27 mouse cellular contexts compared by ENCODE assay signal in the genomic region with DNA sequence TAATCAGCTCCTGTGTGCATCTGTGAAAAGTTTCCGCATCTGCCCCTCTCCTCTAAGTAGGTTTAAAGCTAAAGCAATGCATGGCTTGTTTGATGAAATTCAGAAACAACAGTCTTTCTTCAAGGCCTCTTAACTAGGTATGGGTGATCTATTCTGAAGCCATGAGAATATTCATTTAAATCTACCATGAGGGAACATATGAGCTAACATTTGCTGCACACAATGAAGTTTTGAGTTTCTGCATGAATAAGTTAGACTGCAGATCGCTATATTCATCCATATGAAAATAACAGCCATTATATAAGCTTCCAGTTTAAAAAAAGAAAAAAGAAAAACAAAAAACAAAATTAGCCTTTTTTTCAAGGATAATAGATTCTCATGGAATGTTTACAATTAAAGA.
DNase-seq lines count a peak whose midpoint lies in the region; ATAC-seq and TF ChIP-seq lines count a peak whose summit lies in the region.
"Had no signal": no experiment of that assay in that cellular context is flagged by ENCODE, and none has a peak within 500 bp of the region (broad histone marks: within the 10 kb centered on the region; RNA-seq: fewer than 3 reads in every experiment).

No protein-coding gene starts in this region.

- no peak for TF ChIP-seq CTCF in forebrain, postnatal 0 days (IDR thresholded peaks at IDR 0.05; ENCODE audit: low read depth)
- no peak for TF ChIP-seq CTCF in left cerebral cortex, adult 2 months (IDR thresholded peaks at IDR 0.05)

- H3K27me3 ChIP-seq in forebrain, postnatal 0 days (ENCODE audit: insufficient read depth, low read length), result no peaks in the 10 kb centered on the region
- H3K27me3 ChIP-seq in forebrain, embryonic 13.5 days, result no peaks in the 10 kb centered on the region
- H3K27me3 ChIP-seq: CH12.LX; embryonic facial prominence, embryonic 13.5 days; embryonic facial prominence, embryonic 15.5 days; forebrain, embryonic 12.5 days; forebrain, embryonic 15.5 days had no signal

- no peak overlapping the region for H3K4me2 ChIP-seq in forebrain, postnatal 0 days (ENCODE audit: low read depth)
- no peak overlapping the region for H3K4me2 ChIP-seq in forebrain, embryonic 13.5 days
- H3K4me2 ChIP-seq: embryonic facial prominence, embryonic 13.5 days; embryonic facial prominence, embryonic 15.5 days; forebrain, embryonic 12.5 days; forebrain, embryonic 15.5 days had no signal

- H3K9me3 ChIP-seq in forebrain, postnatal 0 days (ENCODE audit: low read length), result no peaks in the 10 kb centered on the region
- no peaks in the 10 kb centered on the region for H3K9me3 ChIP-seq in forebrain, embryonic 13.5 days (replicated peaks)
- H3K9me3 ChIP-seq: embryonic facial prominence, embryonic 13.5 days; embryonic facial prominence, embryonic 15.5 days; forebrain, embryonic 10.5 days; forebrain, embryonic 12.5 days; forebrain, embryonic 15.5 days; G1E had no signal

- WGBS in forebrain, postnatal 0 days, result 50% methylated on average over 2 of the region's 2 CpGs
- 55% methylated on average over 2 of the region's 2 CpGs for WGBS in forebrain, embryonic 13.5 days

- peak; percentile 68 for ATAC-seq in forebrain, postnatal 0 days
- no peak for ATAC-seq in forebrain, embryonic 13.5 days
- ATAC-seq: activated CD4-positive, CD25-positive, alpha-beta regulatory T cell, adult 4 months; CD4-positive, CD25-positive, alpha-beta regulatory T cell, adult 4 months; forebrain, embryonic 15.5 days; Patski had no signal

- intact Hi-C loops in left cerebral cortex, adult 2 months (cut with DNase I), result no loop called here
- intact Hi-C loops in gastrocnemius, postnatal 36 days (cut with DNase I), result no loop called here
- intact Hi-C loops in gastrocnemius, postnatal 14 days (cut with DNase I; ENCODE audit: low total_unique reads), result no loop called here

- H3K9ac ChIP-seq in forebrain, postnatal 0 days, result no peak overlapping the region
- no peak overlapping the region for H3K9ac ChIP-seq in forebrain, embryonic 13.5 days
- H3K9ac ChIP-seq: embryonic facial prominence, embryonic 13.5 days; embryonic facial prominence, embryonic 15.5 days; forebrain, embryonic 12.5 days; forebrain, embryonic 15.5 days had no signal

- DNase-seq in forebrain, postnatal 0 days, result no peak
- no peak for DNase-seq in left cerebral cortex, adult 2 months (ENCODE audit: extremely low spot score in 1 of 2, low spot score in 2 of 2)
- no peak for DNase-seq in left cerebral cortex, adult 9 months (ENCODE audit: low spot score in 2 of 2)
- DNase-seq in retina, embryonic 14.5 days (ENCODE audit: low spot score), result peak; percentile 19
- DNase-seq in gastrocnemius, postnatal 36 days, result no peak
- no peak for DNase-seq in gastrocnemius, postnatal 14 days
- DNase-seq: adrenal gland, adult 8-10 months; adrenal gland, postnatal 14 days; adrenal gland, postnatal 36 days; B cell, adult 2 months; cerebellum, adult 11-12 months; cerebellum, adult 2 months; cerebellum, adult 9-10 months; cerebellum, postnatal 10 days; cerebellum, postnatal 25 days had no signal

- H3K4me3 ChIP-seq in forebrain, postnatal 0 days (ENCODE audit: low read depth, low read length), result no peak overlapping the region
- no peak overlapping the region for H3K4me3 ChIP-seq in forebrain, embryonic 13.5 days
- H3K4me3 ChIP-seq in left cerebral cortex, adult 2 months, result no peak overlapping the region
- H3K4me3 ChIP-seq: embryonic facial prominence, embryonic 13.5 days; embryonic facial prominence, embryonic 15.5 days; erythroblast, embryonic 14.5 days; forebrain, embryonic 10.5 days; forebrain, embryonic 12.5 days; forebrain, embryonic 15.5 days had no signal

- H3K36me3 ChIP-seq in forebrain, postnatal 0 days (ENCODE audit: insufficient read depth), result no peaks in the 10 kb centered on the region
- no peaks in the 10 kb centered on the region for H3K36me3 ChIP-seq in forebrain, embryonic 13.5 days (ENCODE audit: poor library complexity, severe bottlenecking)
- H3K36me3 ChIP-seq: embryonic facial prominence, embryonic 13.5 days; embryonic facial prominence, embryonic 15.5 days; forebrain, embryonic 10.5 days; forebrain, embryonic 12.5 days; forebrain, embryonic 15.5 days; G1E had no signal

- no peaks in the 10 kb centered on the region for H3K4me1 ChIP-seq in forebrain, postnatal 0 days (ENCODE audit: insufficient read depth)
- no peaks in the 10 kb centered on the region for H3K4me1 ChIP-seq in forebrain, embryonic 13.5 days
- H3K4me1 ChIP-seq: embryonic facial prominence, embryonic 13.5 days; embryonic facial prominence, embryonic 15.5 days; forebrain, embryonic 12.5 days had no signal

- no peak overlapping the region for H3K27ac ChIP-seq in forebrain, postnatal 0 days (ENCODE audit: low read depth, low read length)
- no peak overlapping the region for H3K27ac ChIP-seq in forebrain, embryonic 13.5 days
- peak overlapping the region; percentile 50 for H3K27ac ChIP-seq in left cerebral cortex, adult 2 months
- H3K27ac ChIP-seq: embryonic facial prominence, embryonic 13.5 days; embryonic facial prominence, embryonic 15.5 days; forebrain, embryonic 10.5 days; forebrain, embryonic 12.5 days; forebrain, embryonic 15.5 days had no signal
